Mouse (Mus musculus) frontal cortex, postnatal 25 days (tissue): Measurements from ENCODE around the gene Gpr137b.
"Not testable (repeated sequence)": the region's sequence is repeated elsewhere in the genome, so short reads cannot be mapped to it uniquely, and the experiment has no call there.

ENCODE experiments used
- DNase-seq, 2 experiments: peaks; one replicate each; pipeline ENCODE4 v3.0.0; 2022; ENCODE audit warnings: low spot score in 2 of 2

Gene Gpr137b

DNA sequence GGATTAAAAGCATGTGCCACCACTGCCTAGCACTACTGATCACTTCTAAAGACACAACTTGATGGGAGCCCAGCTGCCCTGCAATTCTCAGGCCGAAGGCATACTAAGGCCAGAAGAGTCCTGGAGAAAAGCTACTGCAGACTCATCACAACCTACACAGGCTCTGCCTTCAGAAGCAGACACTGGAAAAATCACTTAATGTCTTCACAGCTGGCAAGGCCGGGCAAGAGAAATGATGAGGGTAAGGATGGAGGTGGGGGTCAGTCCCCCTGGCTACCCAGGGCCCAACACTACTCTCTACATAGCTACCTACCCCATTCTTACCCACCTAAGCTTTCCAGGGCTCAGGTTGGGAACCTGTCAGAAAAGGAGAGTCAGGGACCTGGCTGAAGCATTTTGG, 27.4 kb downstream of the Gpr137b start:
- not testable (repeated sequence) for DNase-seq

DNA sequence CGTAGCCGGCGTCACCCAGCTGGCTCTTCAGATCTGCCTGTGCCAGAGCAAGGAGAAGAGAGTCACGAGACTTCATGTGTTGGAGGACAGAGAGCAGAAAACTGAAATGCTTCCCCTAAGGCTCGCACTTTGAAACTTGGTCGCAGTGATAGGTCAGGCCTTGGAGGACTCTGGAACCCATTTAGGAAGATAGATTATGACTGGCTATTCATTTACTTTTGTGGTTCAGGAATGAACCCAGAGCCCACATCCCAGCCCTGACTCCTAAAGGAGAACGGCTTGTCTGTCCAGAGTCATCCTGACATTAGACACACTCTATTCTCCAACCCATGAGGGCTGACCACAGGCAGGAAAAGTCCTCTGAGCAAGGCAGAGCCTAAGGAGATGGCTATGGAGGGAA, 30.3 kb downstream of the Gpr137b start:
- not testable (repeated sequence) for DNase-seq

DNA sequence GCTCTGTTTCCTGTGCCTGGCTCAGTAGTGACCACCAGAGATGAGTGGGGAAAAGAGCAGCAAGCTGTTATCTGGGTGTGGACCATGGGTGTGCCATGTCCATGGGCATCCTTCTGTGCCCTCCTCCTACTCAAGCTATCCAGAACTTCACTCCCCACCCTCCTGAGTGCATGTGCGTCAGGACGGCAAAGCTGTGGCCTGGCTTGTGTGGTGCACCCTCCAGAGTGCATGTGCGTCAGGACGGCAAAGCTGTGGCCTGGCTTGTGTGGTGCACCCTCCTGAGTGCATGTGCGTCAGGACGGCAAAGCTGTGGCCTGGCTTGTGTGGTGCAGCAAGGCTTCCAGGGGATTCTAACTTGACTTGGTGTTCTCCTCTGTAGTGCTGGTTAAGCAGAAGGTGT, 31.6 kb downstream of the Gpr137b start:
- not testable (repeated sequence) for DNase-seq

DNA sequence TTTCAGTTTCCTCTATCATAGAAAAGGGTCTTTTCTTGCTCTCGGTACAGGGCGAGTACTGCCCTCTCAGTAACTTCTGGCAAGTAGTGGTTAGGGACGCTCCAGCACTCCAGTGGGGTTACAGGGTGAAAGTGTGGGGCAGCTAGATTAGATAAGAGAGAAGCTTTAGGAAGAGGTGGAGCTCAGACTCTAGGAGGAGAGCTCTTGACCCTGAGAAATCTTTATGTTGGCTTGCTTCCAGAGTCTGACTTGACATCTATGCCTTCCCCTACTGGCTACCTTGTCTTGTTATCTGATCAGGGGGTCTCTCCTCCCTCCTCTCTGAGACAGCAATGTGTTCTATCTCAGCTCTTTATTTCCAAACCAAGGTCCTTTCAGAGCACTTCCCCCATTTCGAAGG, 33.8 kb downstream of the Gpr137b start:
- DNase-seq: not testable (repeated sequence)

DNA sequence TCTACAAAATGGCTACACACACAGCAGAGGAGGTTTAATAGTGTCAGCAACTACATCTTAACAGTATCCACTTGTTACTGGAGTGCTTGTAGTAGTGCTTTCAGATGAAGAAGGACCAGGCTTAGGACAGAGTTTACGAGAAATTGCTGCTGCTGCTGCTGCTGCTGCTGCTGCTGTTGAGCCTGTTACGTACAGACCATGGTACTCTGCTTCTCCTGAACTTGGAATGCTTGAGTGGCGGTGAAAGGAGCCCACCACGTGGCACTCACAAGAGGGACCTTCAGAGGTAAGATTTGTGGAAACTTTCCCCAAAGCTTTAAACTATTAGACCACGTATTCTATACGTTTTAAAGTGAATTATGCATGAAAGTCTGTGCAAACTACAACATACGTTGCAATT, 35.2 kb downstream of the Gpr137b start:
- not testable (repeated sequence) for DNase-seq

DNA sequence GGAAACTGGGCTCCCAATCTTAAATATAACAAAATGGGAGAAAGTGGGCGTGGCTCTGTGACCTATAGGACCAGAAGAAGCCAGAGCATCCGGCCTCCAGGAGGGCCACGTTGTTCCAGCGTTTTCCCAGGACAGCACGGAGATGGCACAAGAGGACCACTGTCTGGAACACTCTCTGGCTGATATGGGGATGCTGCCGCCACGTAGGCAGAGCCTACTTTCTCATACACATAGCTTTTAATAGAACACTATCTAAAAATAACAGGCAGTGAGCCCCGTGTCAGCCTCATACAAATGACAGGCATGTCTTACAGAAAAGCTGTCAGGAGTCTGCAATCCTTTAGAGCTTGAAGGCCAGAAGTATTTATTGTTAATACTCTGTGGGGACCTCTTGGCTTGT, 35.7 kb downstream of the Gpr137b start:
- DNase-seq: not testable (repeated sequence)

DNA sequence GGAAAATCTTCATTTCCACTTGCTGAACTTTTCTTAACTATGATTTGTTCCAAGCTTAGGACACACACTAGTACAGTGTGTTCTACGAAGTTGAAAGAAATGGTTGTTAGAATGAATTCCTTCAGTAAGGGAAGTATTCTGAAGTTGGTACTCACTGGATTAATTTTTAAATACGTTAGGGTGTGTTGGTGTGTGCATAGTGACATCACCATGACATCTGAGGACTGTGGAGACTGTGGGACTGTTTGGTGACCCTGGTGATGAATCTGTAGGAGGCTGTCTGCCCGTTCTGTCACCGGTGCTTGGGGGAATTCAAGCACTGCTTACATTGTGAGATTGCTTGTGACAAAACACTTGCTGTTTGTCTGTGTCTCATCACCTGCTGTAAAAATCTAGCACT, 41.7 kb downstream of the Gpr137b start:
- DNase-seq: not testable (repeated sequence)

DNA sequence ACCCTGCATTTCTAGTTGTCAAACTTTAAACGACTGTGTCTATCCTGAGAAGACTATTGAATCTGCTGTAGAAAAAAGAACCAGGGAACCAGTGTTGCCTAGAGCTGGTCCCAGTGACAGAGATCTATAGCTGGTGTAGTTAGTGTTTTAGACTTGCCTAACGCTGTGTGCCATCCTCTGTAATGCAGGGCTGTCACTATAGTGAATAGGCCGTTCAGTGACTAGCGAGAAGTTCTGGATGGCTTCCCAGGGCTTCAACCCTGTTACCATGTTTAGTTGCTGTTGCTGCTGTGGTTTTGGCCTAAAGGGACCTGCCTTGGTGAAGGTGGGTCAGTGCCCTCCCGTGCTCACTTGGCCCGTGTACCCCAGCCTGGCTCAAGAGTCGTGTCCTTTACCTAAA, 43.1 kb downstream of the Gpr137b start:
- not testable (repeated sequence) for DNase-seq

DNA sequence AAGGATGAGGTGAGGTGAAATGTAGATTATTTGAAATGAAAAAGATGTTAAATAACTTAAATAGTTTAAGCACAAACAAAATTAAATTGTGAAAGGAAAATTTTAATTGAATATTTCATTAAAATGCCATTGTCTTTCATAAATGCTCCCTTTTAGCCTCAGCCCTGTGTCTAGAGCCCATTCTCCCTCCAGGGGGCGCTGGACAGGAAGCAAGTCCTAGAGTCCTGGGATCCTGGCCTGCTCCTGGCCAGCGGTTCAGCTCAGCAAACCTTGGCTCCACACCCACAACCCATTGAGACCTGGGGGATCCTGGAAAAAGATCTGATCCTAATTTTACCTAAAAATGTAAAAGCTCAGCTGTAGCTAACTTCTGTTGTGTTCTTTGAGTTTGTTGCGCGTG, 44.5 kb downstream of the Gpr137b start:
- DNase-seq: no peak

DNA sequence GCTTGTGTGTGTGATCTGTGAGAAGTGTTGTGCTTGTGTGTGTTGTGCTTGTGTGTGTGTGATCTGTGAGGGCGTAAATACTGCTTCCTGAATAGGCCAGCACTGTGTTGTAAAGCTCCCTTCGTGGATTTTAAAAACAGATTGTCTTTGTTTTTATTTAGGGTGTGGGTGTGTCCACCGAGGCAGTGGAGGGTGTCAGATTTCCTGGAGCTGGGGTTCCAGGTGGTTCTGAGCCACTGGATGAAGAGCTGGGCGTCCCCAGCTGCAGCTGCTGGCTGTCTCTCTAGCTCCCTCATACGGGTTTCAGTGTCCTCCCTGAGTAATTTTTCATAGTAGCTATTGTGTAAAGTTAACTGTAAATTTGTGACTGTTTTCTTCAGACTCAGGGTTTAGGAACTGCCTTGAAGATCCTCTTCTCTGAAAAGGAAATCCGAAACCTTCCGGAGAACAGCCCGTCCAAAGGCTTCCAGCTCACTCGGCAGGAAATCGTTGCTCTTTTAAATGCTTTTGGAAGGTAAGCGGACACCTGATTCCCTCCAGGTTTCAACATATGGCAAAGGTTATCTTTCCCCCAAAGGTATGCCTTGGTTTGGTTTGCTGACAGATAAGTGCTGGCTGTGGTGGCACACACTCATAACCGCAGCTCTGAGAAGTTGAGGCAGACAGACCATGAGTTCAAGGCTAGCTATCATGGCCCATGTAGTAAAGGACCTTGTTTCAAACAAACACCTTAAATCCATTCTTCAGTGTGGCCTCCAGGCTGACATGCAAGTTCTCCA, 46.0 kb downstream of the Gpr137b start:
- not testable (repeated sequence) for DNase-seq

DNA sequence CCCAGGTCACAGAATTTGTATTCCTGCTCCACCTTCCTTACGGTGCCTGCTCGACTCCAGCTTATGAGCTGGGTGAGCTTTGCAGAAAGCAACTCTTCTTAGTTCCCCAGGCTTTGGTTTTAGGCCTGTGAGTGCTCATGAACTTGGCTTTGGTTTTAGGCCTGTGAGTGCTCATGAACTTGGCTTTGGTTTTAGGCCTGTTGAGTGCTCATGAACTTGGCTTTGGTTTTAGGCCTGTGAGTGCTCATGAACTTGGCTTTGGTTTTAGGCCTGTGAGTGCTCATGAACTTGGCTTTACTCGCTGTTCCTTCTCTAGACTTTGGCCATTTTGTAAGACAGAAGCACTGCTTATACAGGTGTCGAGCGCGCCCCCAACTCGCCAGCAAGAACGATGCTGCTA, 56.5 kb downstream of the Gpr137b start:
- not testable (repeated sequence) for DNase-seq

DNA sequence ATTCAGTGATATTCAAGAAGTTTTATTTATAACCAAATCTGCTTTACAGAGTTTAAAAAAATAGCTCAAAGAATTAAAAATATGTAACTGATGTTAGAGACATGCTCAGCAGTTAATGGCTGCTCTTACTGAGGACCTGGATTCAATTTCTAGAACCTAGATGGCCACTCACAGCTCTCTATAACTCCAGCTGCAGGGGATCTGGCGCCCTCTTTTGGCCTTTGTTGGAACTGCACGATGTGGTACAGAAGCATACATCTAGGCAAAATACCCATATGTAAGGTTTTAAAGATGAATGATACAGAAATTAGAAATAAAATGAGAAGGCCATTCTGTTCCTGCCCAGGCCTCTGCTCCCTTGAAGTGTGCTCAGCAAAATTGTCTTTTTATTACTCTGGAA, 64.9 kb downstream of the Gpr137b start:
- peak; percentile 11 to 20 for DNase-seq
